Mouse (Mus musculus): Measurements from ENCODE around the gene Rela.
"Not testable (repeated sequence)": the region's sequence is repeated elsewhere in the genome, so short reads cannot be mapped to it uniquely, and the experiment has no call there.

Gene Rela

DNA sequence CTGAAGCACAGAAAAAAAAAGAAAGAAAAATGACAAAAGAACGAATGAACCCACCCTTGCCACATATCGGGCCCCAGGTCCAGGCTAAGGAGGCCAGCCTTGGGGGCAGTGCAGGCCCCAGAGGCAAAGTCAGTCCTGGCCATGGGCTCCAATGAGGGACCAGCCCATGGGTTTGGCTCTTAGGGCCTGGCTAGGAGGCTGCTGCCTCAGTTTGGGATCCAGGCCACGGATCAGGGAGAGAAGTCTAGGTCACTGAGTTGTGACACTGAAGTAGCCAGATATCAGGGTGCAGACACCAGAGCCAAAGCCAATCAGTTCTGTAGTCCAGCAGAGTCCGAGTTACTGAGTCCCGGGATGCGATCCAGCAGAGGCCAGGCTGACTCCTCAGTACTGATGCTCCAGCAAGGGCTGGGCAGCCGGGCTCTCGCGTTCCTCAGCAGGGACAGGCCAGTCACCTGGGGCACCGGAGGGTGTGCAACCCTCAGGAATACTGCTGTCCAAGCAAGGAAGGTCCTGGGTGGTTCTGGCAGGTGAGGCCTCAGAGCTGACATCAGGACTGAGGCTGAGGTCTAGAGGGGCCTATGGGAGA is 27.5 kb downstream of the Rela start:
- intact Hi-C loops (cut with DNase I), result no loop called here

DNA sequence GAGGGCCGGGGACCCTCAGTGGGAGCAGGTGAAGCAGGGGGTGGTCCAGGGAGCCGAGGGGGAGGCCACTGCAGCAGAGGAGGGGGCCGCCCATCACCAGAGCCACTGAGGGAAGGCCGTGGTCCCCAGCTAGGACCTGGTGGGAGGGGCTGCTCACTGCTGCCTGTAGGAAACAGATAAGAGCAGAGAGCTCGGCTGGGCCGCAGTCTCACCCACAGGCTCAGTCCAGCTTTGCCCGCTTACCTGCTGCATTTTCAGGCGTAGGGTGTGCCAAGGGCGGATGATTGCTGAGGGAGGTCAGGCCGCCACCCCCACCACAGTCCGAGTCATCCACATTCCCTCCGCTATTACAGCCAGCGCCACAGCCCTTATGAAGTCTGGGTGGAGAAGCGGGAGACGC is 28.2 kb downstream of the Rela start:
- intact Hi-C loops (cut with DNase I), result no loop called here

DNA sequence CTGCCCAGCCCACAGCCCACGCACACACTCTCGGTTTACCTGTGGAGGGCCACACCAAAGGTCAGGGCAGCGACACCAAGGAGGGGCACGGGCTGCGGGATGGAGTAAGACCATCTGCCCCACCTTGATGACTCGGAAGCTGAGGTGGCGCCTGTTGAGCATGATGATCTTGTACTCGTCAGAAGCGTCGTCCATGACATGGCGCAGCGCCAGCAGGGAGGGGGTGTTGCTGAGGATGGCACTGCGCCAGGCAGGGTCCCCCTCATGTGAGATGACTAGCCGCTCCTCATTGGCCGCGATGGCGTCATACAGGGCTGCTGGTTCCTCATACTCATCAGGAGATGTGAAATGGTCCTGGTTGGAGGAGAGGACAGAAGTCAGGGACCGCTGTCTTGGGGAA is 29.1 kb downstream of the Rela start:
- intact Hi-C loops (cut with DNase I), result no loop called here

DNA sequence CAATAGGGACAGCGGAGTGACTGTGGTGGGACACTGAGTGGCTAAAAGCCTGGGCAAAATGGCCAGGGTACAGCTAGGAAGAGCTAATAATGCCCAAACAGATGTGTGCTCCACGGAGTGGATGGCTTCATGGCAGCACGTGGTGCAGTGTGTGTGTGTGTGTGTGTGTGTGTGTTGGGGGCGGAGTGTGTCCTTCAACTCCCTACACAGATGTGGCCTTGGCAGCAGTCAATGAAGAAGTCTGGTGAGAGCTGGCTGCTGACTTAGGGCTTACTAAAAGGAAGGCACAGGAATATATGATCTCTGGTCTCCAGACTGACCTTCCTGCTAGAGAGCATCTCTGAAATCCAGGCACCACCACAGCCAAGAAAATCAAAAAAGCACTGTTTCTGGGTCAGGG is 31.1 kb downstream of the Rela start:
- intact Hi-C loops (cut with DNase I), result no loop called here

DNA sequence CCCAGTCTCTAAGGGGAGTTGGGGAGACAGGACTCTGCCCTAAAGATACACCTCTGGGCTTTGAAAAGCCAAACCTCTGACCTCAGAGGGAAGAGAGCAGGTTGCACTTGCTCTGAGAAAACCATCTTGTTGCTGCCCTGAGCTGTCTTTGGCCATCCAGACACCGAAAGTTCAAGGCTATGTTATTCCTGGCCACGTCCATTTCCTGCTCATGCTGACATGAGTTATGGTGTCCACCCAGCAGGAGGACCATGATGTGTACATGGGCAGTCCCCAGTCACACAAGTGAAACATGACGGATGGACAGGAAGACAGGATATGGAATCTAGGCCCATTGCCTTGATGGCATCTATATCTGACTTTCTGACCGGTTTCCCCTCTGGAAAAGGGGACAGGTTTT is 43.1 kb downstream of the Rela start:
- intact Hi-C loops (cut with DNase I), result no loop called here

DNA sequence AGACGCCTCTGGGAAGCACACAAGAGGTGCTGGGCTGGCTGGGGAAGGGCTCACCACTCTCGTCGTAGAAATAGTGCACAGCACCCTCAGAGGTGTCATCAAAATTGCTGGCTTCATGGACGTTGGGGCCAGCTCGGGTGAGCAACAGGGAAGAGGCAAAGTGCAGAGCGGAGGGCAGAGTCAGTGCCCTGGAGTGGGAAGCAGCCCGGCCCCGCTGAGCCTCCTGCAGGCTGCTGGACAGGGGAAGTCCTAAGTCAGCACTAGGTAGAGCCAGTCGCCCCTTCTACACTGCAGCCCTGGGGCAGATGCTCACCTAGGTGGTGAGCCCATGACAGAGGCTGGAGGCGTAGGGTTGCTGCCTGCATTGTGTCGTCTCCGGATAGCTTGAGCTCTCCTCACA is 47.0 kb downstream of the Rela start:
- intact Hi-C loops (cut with DNase I), result no loop called here

DNA sequence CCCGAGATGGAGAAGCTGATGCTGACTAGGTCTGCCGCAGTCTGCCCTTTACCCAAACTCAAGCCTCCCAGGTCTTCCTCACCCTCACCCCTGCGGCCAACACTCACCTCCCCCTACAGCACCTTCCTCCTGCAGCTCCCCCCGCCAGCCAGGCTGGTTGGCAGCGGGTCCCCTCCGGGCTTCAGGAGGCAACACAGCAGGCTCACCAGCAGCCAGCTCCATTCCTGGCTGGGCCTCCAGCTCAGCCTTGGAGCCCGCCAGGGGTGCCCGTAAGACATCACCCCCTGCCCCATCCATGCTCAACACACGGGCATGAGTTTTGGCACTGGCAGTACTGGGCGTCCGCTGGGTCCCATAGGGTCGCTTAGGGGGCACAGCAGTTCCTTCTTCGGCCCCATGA is 47.7 kb downstream of the Rela start:
- intact Hi-C loops (cut with DNase I), result no loop called here

DNA sequence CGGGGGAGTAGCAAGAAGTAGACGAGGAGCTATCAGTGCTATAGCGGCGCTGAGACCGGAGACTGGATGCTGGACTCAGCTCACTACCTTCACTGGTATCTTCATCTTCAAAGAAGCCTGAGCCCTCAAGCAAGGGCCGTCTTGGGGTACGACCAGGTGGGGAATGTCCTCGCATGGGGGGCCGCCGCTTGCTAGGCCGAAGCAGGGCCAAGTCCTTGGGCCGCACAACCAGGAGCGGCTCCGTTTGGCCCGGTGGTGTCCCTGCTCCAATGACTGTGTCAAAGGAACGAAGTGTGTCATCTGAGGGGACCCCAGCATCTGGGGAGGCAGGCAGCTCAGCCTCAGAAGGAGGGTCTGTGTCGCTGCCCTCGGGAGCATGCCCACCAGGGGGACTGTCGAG is 48.1 kb downstream of the Rela start:
- intact Hi-C loops (cut with DNase I), result no loop called here

DNA sequence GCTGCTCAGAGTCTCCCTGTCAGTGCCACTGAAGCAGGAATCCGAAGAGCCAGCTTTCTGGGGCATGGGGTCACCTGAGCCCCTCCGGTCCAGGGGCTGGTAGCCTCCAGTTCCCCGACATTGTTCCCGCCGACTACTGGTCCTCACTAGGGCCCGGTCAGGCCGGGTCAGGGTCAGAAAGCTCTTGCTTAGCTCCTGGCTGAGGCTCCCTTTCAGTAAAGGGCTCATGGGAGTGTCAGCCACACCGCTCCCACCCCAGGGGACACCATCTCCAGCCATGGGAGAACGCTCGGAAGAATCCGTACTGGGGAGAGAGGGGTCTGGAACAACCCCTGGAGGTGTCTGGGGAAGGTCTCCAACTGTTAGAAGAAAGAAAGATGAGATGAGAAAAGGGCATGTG is 48.6 kb downstream of the Rela start:
- intact Hi-C loops (cut with DNase I), result no loop called here

DNA sequence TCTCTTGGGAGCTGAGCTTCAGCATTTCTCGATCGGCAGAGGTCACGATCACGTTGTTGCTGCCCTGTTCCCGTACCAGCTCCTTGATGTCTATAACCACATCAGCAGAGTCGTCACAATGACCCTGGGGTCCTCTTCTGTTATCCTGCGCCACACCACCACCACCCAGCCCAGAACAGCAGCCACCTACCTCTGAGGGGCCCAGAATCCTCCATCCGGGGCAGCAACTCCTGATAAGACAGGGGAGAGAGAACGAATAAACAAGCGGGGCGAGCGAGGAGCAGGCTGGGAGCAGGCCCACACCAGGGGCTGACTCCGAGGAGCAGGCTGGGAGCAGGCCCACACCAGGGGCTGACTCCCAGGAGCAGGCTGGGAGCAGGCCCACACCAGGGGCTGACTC is 49.2 kb downstream of the Rela start:
- intact Hi-C loops (cut with DNase I), result no loop called here

DNA sequence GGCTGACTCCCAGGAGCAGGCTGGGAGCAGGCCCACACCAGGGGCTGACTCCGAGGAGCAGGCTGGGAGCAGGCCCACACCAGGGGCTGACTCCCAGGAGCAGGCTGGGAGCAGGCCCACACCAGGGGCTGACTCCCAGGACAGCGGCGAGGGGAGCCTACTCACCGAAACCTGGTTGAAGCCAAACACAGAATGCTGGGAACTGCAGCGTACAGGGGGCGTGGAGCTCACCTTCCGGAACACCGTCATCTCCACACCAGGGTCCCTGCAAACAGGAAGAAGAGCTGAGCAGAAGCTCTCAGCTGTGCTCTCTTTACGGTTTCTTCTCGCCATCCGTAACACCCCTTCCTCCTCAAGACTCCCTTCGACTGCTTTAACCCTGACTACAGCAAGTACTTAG is 49.7 kb downstream of the Rela start:
- intact Hi-C loops (cut with DNase I), result not testable (repeated sequence)

DNA sequence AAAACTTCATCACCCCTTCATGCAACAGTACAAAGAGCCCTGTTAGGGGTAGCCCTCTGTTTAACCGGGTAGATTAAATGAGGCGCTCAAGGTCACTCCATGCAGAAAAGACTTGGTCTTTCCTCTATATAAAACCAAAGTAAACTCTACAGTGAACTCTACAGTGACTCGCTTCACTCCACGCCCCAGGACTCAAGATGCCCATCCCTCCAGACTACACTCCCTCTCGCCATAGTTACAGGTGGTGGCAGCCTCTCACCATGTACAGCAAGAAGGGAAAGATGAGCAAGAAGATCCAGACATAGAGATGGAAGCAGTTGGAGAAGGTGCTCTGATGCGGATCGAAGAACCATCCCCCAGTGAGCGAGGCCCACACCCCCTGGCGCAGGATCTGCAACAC is 50.5 kb downstream of the Rela start:
- intact Hi-C loops (cut with DNase I), result no loop called here

DNA sequence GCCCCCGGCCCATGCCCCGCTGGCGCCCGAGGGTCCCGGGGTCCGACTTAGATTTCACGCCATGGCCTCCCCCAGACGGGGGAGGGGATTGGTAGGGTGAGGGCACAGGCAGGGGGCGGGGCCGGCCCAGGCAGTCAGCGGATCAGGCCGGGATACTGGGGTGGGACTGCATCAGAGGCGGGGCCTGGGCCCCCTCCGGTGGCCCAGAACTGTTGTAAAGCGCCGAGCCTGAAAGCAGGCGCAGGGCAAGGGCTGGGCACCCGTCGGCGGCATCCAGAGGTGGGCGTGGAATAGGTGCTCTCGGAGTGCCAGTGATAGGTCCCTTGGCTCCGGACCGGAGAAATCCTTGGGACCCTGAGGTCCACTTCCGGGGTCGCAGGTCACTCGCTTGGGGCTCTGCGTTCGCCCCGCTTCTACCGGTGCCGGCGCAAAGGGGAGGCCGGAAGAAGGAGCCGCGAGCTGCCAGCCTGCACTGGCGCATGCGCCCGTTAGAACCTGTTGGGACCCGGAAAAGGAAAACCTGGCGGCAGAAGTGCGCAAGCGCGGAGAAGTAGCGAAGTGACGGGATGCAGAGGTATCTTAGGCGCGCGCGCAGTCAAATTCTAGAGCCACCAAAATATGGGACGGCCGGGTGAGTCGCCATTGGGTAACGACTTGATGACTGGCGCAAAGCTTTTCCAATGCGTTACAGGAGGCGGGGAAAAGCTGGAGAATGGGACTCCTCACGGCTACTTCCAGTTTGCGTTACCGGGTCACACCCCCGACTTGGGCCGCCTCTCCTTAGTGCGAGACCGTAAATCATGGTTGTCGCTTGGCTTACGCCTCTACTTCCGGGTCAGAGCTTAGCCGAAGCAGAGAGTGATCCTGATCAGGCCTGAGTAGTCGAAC is 51.2 kb downstream of the Rela start, which contains the start of the genes Map3k11 and Pcnx3:
Map3k11 (plus strand) TSS at position 543 of the 888 bp plus-strand sequence.
Pcnx3 (minus strand) TSS at position 709 of the 888 bp plus-strand sequence.
- intact Hi-C loops (cut with DNase I), result no loop called here

DNA sequence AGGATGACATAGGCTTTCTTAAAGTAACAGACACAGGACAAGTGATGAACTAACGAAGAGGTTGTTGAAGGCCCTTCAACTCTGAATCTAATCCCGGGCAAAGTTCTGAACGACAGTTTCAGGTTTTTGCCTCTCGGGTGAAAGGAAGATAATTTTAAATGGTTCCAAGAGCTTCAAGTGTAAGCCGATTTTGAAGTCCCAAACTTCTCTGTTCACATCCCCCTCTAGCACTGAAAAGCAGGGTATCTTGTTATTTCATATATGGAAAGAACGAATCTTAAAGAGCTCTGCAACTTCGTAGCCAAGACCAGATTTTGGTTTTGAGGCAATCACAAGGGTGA is 51.8 kb downstream of the Rela start:
- intact Hi-C loops (cut with DNase I), result no loop called here

DNA sequence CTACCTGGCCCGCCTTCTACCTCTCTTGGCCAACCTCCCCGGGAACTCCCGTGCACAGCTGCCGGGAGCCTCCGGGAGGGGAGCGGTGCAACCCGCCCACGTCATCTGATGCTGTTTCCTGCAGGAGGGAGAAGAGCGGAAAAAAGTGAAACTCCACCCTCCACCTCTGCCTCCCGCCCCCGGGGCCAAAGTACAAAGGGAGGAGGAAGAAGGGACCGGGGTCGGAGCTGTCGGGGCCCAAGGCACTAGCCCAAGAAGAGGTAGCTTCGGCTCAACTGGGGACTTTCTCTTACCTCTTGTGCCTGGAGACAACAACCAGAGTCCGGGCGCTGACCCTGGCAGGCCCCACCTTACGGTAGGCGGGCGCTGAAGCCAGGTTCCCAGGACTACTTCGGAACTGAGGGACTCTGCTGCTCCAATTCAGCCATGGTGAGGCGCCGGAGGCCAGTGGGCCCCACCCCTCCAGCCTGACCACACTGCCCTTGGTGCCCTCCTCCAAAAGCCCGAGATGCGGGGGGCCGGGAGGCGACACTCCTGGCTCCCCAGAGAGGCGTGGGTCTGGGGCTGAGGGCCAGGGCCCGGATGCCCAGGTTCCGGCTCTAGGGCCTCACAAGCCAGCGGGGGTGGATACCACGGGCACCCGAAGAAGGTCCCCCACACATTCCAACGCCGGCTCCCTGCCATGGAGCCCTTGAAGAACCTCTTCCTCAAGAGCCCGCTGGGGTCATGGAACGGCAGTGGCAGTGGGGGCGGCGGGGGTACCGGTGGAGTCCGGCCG is 52.5 kb downstream of the Rela start:
- intact Hi-C loops (cut with DNase I), result no loop called here

DNA sequence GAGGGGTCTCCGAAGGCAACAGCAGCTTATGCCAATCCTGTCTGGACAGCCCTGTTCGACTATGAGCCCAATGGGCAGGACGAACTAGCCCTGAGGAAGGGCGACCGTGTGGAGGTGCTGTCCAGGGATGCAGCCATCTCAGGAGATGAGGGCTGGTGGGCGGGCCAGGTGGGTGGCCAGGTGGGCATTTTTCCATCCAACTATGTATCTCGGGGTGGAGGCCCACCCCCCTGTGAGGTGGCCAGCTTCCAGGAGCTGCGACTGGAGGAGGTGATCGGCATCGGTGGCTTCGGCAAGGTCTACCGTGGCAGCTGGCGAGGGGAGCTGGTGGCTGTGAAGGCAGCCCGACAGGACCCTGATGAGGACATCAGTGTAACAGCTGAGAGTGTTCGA is 53.1 kb downstream of the Rela start:
- intact Hi-C loops (cut with DNase I), result no loop called here

DNA sequence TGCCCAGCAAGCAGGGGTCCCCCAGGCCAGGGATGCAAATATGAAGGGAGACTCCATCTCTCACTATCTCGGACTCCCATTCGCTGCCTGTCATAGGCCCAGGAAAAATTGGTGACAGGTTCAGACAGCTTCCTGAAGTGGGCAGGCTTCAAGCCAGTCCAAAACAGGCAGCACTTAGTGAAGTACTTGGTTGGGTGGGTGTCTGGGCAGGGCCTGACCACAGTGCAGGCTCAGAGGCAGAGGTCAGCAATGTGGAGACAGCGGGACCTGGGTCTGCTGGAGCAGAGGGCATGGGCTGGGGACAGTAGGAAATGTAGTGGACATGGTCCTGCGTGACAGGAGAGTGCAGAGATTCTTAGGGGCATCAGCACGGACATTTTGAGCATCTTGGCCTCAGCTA is 54.3 kb downstream of the Rela start:
- intact Hi-C loops (cut with DNase I), result no loop called here

DNA sequence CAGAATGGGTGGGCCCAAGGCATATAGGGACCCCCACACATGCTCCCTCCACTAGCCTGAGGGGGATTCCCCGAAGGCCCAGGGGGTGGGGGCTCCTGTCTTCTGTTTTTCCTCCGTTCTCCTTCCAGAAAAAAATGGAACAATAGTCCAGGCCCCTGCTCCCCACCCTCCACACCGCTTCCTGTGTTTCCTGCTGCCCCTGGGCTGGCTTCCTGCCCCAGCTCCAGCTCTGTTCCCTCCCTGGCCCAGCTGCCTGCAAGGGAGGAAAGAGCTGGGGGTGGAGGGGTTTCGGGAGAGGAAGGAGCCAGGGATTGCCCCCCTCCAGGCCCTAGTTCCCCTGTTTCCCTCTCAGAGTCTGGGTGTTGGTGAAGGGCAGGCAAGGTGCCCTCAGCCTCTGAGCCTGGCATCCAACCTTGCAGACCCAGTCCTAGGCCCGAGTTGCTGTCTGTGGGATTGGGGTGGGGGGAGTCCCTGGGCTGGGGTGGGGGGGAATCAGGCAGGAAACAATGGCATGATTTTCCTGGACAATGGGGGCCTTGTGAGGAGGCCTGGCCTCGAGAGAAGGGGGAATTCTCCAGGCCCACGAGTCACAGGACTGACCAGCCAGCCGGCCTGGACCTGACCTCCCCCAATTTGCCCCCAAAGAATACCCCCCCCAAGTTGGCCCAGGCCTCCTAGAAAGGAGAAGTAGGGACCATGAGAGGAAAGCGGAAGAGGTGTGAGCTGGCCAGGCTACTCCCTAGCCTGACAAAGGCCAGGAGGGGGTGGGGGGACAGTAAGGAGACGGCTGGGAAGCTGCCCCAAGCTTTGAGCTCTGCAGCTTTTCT is 55.0 kb downstream of the Rela start:
- intact Hi-C loops (cut with DNase I), result no loop called here

DNA sequence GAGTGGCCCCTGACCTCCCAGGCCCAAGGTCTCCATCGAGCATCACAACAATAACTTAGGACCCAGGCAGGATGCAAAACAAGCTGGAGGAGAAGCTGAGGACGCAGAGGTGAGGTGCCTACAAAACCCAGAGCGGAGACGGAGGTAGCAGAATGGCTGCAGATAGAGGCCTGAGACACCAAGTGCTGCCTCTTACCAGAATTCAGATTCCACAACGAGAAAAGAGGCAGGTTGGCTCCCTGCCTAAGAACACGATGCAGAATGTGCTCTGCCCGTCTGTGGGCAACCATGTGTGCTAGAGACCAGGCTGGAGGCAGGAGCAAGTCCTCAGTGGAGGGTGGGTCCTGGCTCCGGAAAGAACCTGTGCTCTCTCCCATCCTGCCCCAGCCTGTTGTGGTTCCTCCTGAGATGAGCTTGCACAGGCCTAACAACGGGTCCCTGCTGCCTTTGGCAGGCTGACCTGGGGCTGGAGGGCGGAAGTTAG is 55.7 kb downstream of the Rela start:
- intact Hi-C loops (cut with DNase I), result no loop called here

DNA sequence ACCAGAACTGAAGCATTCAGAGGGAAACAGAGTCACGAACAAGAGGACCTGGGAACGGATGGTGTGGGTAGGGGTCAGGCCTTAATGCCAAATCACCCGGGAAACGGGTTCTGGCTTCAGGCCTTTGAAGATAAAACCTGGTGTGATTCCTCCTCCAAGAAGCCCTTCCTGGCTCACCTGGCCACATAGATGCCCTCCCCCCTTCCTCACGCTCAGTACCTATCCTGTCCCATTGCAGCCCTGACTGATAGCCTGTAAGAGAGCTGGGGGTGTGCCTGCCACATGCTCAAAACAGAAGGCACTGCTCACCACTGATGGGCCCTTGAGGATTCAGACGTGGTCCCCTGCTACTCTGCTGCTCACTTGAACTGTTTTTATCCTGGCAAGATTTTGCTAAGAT is 56.5 kb downstream of the Rela start:
- intact Hi-C loops (cut with DNase I), result no loop called here

DNA sequence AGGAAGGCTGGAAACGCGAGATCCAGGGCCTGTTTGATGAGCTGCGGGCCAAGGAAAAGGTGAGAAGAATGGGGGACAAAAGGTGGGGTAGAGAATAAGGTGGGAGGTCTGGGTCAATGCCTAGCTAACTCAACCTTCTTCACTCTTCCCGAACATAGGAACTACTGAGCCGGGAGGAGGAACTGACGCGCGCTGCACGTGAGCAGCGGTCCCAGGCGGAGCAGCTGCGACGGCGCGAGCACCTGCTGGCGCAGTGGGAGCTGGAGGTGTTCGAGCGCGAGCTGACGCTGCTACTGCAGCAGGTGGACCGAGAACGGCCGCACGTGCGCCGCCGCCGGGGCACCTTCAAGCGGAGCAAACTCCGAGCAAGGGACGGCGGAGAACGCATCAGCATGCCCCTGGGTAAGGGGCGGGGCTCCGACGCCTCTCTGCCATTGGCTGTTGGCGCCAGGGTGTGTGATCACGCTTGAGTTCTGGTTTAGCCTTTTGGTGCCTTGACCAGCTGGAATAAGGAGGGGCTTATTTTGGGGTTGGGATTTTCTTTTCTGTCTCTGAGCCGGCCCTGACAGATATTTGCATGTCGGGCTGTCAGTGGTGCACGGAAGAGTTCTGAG is 58.7 kb downstream of the Rela start:
- intact Hi-C loops (cut with DNase I), result no loop called here

Data from adrenal gland (tissue).